Mouse (Mus musculus) thymus, postnatal 0 days (tissue): ENCODE data around the gene Olfr1443. TPM values are rescaled to one million over a fixed set of nuclear protein-coding genes. Genes with fewer than 3 reads are reported as not detected.

Source experiments
- DNase-seq: peaks from one replicate; pipeline ENCODE4 v3.0.0-alpha.2; 2015; ENCODE audit warnings: low spot score
- polyA plus RNA-seq: library from polyadenylated mRNA; unstranded; fragments of >200 nt; fragmentation: Nextera tagmentation; extraction: Ambion mirVana; gene quantifications from 2 replicates; pipeline ENCODE4 v1.2.1, GENCODE M21; 2015

Olfr1443 gene
- polyA plus RNA-seq, 1 experiment from 2014 or later, result not detected

DNA sequence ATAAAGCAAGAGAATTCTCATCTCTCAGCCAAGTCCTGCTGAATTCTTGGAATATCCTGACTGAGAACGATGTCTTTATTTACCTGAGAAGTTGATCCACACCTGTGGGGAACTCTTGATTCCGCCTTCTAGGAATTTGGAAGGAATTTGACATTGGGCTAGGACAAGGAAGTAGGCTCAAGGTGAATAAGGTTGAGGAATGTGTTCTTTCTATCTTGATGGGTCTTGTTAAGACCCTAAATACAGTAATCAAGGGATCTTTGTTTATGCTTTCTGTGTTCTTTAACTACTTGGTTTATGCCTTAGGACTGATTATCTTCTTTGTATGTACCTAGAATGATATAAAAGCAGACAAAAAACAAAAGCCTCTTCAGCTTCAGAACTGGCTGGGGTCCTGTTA lies 54.0 kb downstream of the Olfr1443 start:
- DNase-seq, result no peak

Other genes with a start within 250 kb of the Olfr1443 start
- gene Mpeg1, start 217.3 kb upstream of the Olfr1443 start, polyA plus RNA-seq, result 2.6 and 2.9 TPM in 2 replicates
- gene Dtx4, start 176.7 kb upstream of the Olfr1443 start, polyA plus RNA-seq, result 3.4 and 4.3 TPM in 2 replicates
- gene Fam111a, start 132.4 kb upstream of the Olfr1443 start, polyA plus RNA-seq, result 32.3 and 35.0 TPM in 2 replicates
- 0.12 TPM in 1 of 2 replicates, not detected in the other for gene Gm4952, start 78.1 kb upstream of the Olfr1443 start, polyA plus RNA-seq
- 0.07 and 0.17 TPM in 2 replicates for gene Glyat, start 44.8 kb upstream of the Olfr1443 start, polyA plus RNA-seq
- gene Olfr1442, start 7.7 kb upstream of the Olfr1443 start, polyA plus RNA-seq, result not detected in 2 replicates
- not detected in 2 replicates for gene Keg1, start 17.7 kb downstream of the Olfr1443 start, polyA plus RNA-seq
- gene Cntf, start 87.5 kb downstream of the Olfr1443 start, polyA plus RNA-seq, result 0.93 and 1.6 TPM in 2 replicates
- 14.8 and 18.2 TPM in 2 replicates for gene Zfp91, start 118.0 kb downstream of the Olfr1443 start, polyA plus RNA-seq
- gene Lpxn, start 118.1 kb downstream of the Olfr1443 start, polyA plus RNA-seq, result 43.3 and 48.2 TPM in 2 replicates
- gene Gm5244, start 168.6 kb downstream of the Olfr1443 start, polyA plus RNA-seq, result not detected in 2 replicates
- gene Olfr1444, start 179.2 kb downstream of the Olfr1443 start, polyA plus RNA-seq, result 0.06 and 0.09 TPM in 2 replicates
- gene Olfr1445, start 205.7 kb downstream of the Olfr1443 start, polyA plus RNA-seq, result not detected in 2 replicates
- not detected in 2 replicates for gene Olfr1446, start 215.4 kb downstream of the Olfr1443 start, polyA plus RNA-seq
- not detected in 2 replicates for gene Olfr1447, start 225.6 kb downstream of the Olfr1443 start, polyA plus RNA-seq
- gene Olfr1448, start 246.3 kb downstream of the Olfr1443 start, polyA plus RNA-seq, result not detected in 2 replicates